Mouse (Mus musculus): ENCODE measurements around the gene Pir. TPM values are rescaled to one million over a fixed set of nuclear protein-coding genes. Genes with fewer than 3 reads are reported as not detected.
A peak's percentile ranks its signal among the peaks of the same experiment; 100 is the strongest.

Gene Pir
- polyA plus RNA-seq, 1 experiment from 2014 or later = 7.3 TPM

DNA sequence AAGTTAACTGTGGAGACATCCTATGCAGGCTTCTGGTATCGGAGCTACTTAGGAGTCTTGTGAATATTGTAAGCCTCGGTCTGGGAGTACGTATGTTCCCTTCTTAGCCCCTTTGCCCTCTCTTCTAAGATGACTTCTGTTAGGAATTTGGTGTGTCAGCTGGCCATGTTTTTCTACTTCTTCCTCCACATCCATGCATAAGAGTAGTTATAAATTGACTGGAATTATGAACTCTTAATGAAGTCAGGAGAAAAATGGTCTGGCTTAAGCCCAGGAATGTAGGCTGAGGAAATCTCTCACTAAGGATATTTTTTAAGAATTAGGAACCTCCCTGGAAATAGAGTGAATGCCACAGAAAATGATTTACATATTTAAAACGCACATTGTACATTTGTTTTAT lies 69.4 kb downstream of the Pir start:
- Histone ChIP-seq H3K9ac (replicated peaks; ENCODE audit: low read length) (no peak overlapping the region), H3K27ac (replicated peaks; ENCODE audit: low read depth, low read length) (no peak overlapping the region), H3K36me3 (replicated peaks; ENCODE audit: control insufficient read depth, insufficient read depth, low read depth, low read length) (no peaks in the 10 kb centered on the region), H3K4me3 (ENCODE audit: low read depth, low read length) (no peak overlapping the region), H3K4me2 (ENCODE audit: low read depth, low read length) (no peak overlapping the region), H3K4me1 (ENCODE audit: control insufficient read depth, insufficient read depth, low read length) (no peaks in the 10 kb centered on the region), H3K27me3 (ENCODE audit: control insufficient read depth, insufficient read depth, low read length) (no peaks in the 10 kb centered on the region), H3K9me3 (replicated peaks; ENCODE audit: control insufficient read depth, low read length) (no peaks in the 10 kb centered on the region)
- ATAC-seq (replicated peaks; ENCODE audit: insufficient number of reproducible peaks, low FRiP score, low TSS enrichment, low read depth) (no peak), DNase-seq (ENCODE audit: low spot score) (no peak)
- 90% methylated on average over 4 of the region's 4 CpGs for WGBS

DNA sequence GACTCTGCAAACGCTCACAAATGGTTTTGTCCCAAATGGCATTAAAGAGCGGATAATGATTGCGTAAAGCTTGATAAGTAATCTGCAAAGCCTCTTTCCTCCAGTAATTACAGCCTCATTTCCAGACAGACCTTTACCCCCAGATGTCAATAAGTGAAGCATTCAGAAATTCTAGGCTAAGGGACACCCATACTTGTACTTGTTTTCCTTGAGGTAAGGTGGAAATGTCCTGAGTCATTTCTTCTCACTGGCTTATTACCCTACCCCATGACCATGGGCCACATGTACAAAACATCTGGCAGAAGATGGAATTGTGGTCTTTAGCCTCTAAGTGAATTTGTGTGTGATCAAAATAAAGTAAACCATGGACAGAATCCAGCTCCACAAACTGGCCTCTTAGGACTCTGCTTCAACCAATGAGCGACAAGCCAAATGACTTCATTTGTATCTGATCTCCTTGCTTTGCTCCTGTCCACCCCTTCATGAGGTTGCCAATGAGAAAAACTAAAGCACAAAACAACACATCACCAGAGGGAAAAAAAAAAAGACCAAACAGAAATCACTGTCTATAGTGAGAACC lies 76.3 kb downstream of the Pir start:
- ATAC-seq (replicated peaks; ENCODE audit: insufficient number of reproducible peaks, low FRiP score, low TSS enrichment, low read depth) = no peak
- WGBS = 76% methylated on average over 4 of the region's 4 CpGs
- H3K9me3 ChIP-seq (replicated peaks; ENCODE audit: control insufficient read depth, low read length) = no peaks in the 10 kb centered on the region
- H3K36me3 ChIP-seq (replicated peaks; ENCODE audit: control insufficient read depth, insufficient read depth, low read depth, low read length) = no peaks in the 10 kb centered on the region
- no peak overlapping the region for H3K27ac ChIP-seq (replicated peaks; ENCODE audit: low read depth, low read length)
- no peak for DNase-seq (ENCODE audit: low spot score)
- H3K4me2 ChIP-seq (ENCODE audit: low read depth, low read length) = no peak overlapping the region
- no peak overlapping the region for H3K4me3 ChIP-seq (ENCODE audit: low read depth, low read length)
- H3K27me3 ChIP-seq (ENCODE audit: control insufficient read depth, insufficient read depth, low read length) = no peaks in the 10 kb centered on the region
- H3K9ac ChIP-seq (replicated peaks; ENCODE audit: low read length) = no peak overlapping the region
- H3K4me1 ChIP-seq (ENCODE audit: control insufficient read depth, insufficient read depth, low read length) = no peaks in the 10 kb centered on the region

DNA sequence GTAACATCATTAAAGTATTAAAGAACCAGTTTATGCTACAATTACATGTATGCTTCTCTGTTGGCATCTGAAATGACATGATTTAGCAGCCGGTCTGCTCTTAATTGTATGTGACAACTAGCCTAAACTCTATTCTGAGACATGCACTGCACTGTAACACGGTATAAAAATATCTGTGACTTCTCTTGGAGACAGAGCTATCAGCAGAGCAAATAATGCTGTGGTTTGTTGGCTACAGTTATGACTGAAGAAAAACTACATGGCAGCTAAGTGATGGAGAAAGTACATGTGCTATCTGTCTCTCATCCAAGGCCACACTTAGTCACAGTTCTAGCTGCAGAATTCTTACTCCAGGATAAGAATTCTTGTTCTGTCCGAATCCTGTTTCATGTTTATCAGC lies 79.8 kb downstream of the Pir start:
- WGBS = 78% methylated on average over 3 of the region's 3 CpGs
- H3K4me2 ChIP-seq (ENCODE audit: low read depth, low read length) = no peak overlapping the region

DNA sequence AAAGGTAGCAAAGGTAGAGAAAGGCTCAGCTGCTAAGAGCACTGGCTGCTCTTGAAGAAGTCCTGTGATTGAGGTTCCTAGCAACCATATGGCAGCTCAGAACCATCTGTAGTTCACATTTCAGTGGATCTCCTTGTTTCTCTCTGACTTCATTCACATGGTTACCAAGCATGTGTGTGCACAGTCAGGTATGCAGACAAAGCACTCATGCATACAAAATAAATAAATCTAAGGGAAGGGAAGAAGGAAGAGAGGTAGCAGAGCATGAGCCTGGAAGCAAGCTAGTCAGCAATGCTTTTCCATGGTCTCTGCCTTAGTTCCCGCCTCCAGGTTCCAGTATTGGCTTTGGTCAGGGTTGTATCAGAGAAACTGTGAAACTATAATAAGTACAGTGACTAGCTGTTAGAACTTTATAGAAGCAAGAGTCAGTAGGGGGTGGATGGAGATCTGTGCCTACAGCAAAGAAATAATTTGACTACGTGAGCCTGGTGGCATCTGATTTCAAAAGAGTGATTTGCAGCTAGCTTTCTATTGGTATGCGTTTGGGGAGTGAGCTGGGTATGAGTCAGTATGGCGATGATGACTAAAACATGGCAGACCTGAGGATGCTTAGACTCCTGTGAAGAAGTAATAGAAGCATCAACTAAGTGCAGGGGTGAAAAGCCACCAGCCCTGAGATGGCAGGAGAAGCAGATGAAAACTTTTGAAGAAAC lies 96.1 kb downstream of the Pir start:
- Histone ChIP-seq H3K9ac (replicated peaks; ENCODE audit: low read length) (no peak overlapping the region), H3K27ac (replicated peaks; ENCODE audit: low read depth, low read length) (no peak overlapping the region), H3K36me3 (replicated peaks; ENCODE audit: control insufficient read depth, insufficient read depth, low read depth, low read length) (no peaks in the 10 kb centered on the region), H3K4me1 (ENCODE audit: control insufficient read depth, insufficient read depth, low read length) (no peaks in the 10 kb centered on the region), H3K27me3 (ENCODE audit: control insufficient read depth, insufficient read depth, low read length) (no peaks in the 10 kb centered on the region), H3K4me2 (ENCODE audit: low read depth, low read length) (no peak overlapping the region), H3K4me3 (ENCODE audit: low read depth, low read length) (no peak overlapping the region), H3K9me3 (replicated peaks; ENCODE audit: control insufficient read depth, low read length) (no peaks in the 10 kb centered on the region)
- DNase-seq (ENCODE audit: low spot score) (no peak), ATAC-seq (replicated peaks; ENCODE audit: insufficient number of reproducible peaks, low FRiP score, low TSS enrichment, low read depth) (no peak)
- 83% methylated on average over 4 of the region's 4 CpGs for WGBS

More for the DNA sequence above, 79.8 kb downstream of the Pir start:
- Histone ChIP-seq H3K9ac (replicated peaks; ENCODE audit: low read length) (no peak overlapping the region), H3K27ac (replicated peaks; ENCODE audit: low read depth, low read length) (no peak overlapping the region), H3K9me3 (replicated peaks; ENCODE audit: control insufficient read depth, low read length) (no peaks in the 10 kb centered on the region), H3K4me3 (ENCODE audit: low read depth, low read length) (no peak overlapping the region), H3K4me1 (ENCODE audit: control insufficient read depth, insufficient read depth, low read length) (no peaks in the 10 kb centered on the region), H3K36me3 (replicated peaks; ENCODE audit: control insufficient read depth, insufficient read depth, low read depth, low read length) (no peaks in the 10 kb centered on the region), H3K27me3 (ENCODE audit: control insufficient read depth, insufficient read depth, low read length) (no peaks in the 10 kb centered on the region)
- ATAC-seq (replicated peaks; ENCODE audit: insufficient number of reproducible peaks, low FRiP score, low TSS enrichment, low read depth) (no peak), DNase-seq (ENCODE audit: low spot score) (no peak)

- Histone ChIP-seq H3K9ac (replicated peaks; ENCODE audit: low read length) (no peak overlapping the region), H3K4me1 (ENCODE audit: control insufficient read depth, insufficient read depth, low read length) (no peaks in the 10 kb centered on the region), H3K27ac (replicated peaks; ENCODE audit: low read depth, low read length) (no peak overlapping the region), H3K36me3 (replicated peaks; ENCODE audit: control insufficient read depth, insufficient read depth, low read depth, low read length) (no peaks in the 10 kb centered on the region), H3K9me3 (replicated peaks; ENCODE audit: control insufficient read depth, low read length) (no peaks in the 10 kb centered on the region), H3K4me3 (ENCODE audit: low read depth, low read length) (no peak overlapping the region), H3K27me3 (ENCODE audit: control insufficient read depth, insufficient read depth, low read length) (no peaks in the 10 kb centered on the region), H3K4me2 (ENCODE audit: low read depth, low read length) (no peak overlapping the region)
- ATAC-seq (replicated peaks; ENCODE audit: insufficient number of reproducible peaks, low FRiP score, low TSS enrichment, low read depth) (no peak), DNase-seq (ENCODE audit: low spot score) (no peak)
- WGBS = 82% methylated on average over 3 of the region's 3 CpGs
Measured at GRCm38 (mm10) chrX:164370576-164370975, 101.4 kb downstream of the Pir start.

GRCm38 (mm10) chrX:164373081-164373480 lies 103.9 kb downstream of the Pir start, which contains the start of gene Vegfd:
Gene Vegfd (plus strand): TSS chrX:164373378.
- no peak within 1 kb of the TSS for H3K4me2 ChIP-seq (ENCODE audit: low read depth, low read length)
- H3K9me3 ChIP-seq (replicated peaks; ENCODE audit: control insufficient read depth, low read length) = no peaks in the 10 kb centered on the region
- no peaks in the 10 kb centered on the region for H3K4me1 ChIP-seq (ENCODE audit: control insufficient read depth, insufficient read depth, low read length)
- H3K9ac ChIP-seq (replicated peaks; ENCODE audit: low read length) = no peak within 1 kb of the TSS
- ATAC-seq (replicated peaks; ENCODE audit: insufficient number of reproducible peaks, low FRiP score, low TSS enrichment, low read depth) (no peak), DNase-seq (ENCODE audit: low spot score) (peak; percentile 4)
- no peaks in the 10 kb centered on the region for H3K36me3 ChIP-seq (replicated peaks; ENCODE audit: control insufficient read depth, insufficient read depth, low read depth, low read length)
- H3K4me3 ChIP-seq (ENCODE audit: low read depth, low read length) = no peak within 1 kb of the TSS
- H3K27me3 ChIP-seq (ENCODE audit: control insufficient read depth, insufficient read depth, low read length) = no peaks in the 10 kb centered on the region
- 38% methylated on average over 3 of the region's 3 CpGs for WGBS
- no peak within 1 kb of the TSS for H3K27ac ChIP-seq (replicated peaks; ENCODE audit: low read depth, low read length)

- Histone ChIP-seq H3K36me3 (replicated peaks; ENCODE audit: control insufficient read depth, insufficient read depth, low read depth, low read length) (no peaks in the 10 kb centered on the region), H3K27ac (replicated peaks; ENCODE audit: low read depth, low read length) (no peak overlapping the region), H3K27me3 (ENCODE audit: control insufficient read depth, insufficient read depth, low read length) (no peaks in the 10 kb centered on the region), H3K4me3 (ENCODE audit: low read depth, low read length) (no peak overlapping the region), H3K9me3 (replicated peaks; ENCODE audit: control insufficient read depth, low read length) (no peaks in the 10 kb centered on the region), H3K9ac (replicated peaks; ENCODE audit: low read length) (no peak overlapping the region), H3K4me2 (ENCODE audit: low read depth, low read length) (no peak overlapping the region), H3K4me1 (ENCODE audit: control insufficient read depth, insufficient read depth, low read length) (no peaks in the 10 kb centered on the region)
- WGBS = 40% methylated on average over 5 of the region's 5 CpGs
- peak; percentile 51 for DNase-seq (ENCODE audit: low spot score)
- no peak for ATAC-seq (replicated peaks; ENCODE audit: insufficient number of reproducible peaks, low FRiP score, low TSS enrichment, low read depth)
Measured at GRCm38 (mm10) chrX:164374586-164374985, 105.4 kb downstream of the Pir start.

DNA sequence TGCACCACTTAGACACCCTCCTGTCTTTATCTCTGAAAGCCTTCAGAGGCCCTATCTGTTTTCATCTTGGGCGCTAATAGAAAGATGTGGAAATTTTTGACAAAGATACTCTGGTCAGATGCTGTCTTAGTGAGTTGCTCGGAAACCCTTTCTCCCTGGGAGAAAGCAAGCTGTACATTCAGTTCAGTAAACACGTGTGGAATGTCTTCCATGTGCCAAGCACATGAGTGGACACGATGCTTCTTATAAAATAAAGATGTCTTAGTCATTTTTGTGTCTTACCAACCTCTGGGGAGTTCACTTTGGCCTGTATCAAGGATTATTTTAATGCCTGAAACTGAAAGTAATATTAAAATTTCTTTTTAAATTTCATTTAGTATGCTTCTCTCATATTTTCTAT lies 110.5 kb downstream of the Pir start:
- DNase-seq (ENCODE audit: low spot score) = no peak
- Histone ChIP-seq H3K4me3 (ENCODE audit: low read depth, low read length) (no peak overlapping the region), H3K9me3 (replicated peaks; ENCODE audit: control insufficient read depth, low read length) (no peaks in the 10 kb centered on the region), H3K9ac (replicated peaks; ENCODE audit: low read length) (no peak overlapping the region), H3K27me3 (ENCODE audit: control insufficient read depth, insufficient read depth, low read length) (no peaks in the 10 kb centered on the region), H3K4me1 (ENCODE audit: control insufficient read depth, insufficient read depth, low read length) (no peaks in the 10 kb centered on the region), H3K27ac (replicated peaks; ENCODE audit: low read depth, low read length) (no peak overlapping the region), H3K4me2 (ENCODE audit: low read depth, low read length) (no peak overlapping the region), H3K36me3 (replicated peaks; ENCODE audit: control insufficient read depth, insufficient read depth, low read depth, low read length) (no peaks in the 10 kb centered on the region)
- 88% methylated on average over 4 of the region's 4 CpGs for WGBS
- no peak for ATAC-seq (replicated peaks; ENCODE audit: insufficient number of reproducible peaks, low FRiP score, low TSS enrichment, low read depth)
